Mouse (Mus musculus) CH12.LX (cell line): ENCODE results near the gene Clk4. TPM values are rescaled to one million over a fixed set of nuclear protein-coding genes. Genes with fewer than 3 reads are reported as not detected.

Experiments used
- DNase-seq: peaks from one replicate; pipeline ENCODE4 v3.0.0-alpha.2; 2013; ENCODE audit errors: extremely low read depth
- H3K27ac ChIP-seq: 2 replicates; pipeline ENCODE4 v1.5.1; 2012; ENCODE audit warnings: low read depth, mild to moderate bottlenecking, control low read depth, moderate library complexity; ENCODE audit not compliant: insufficient read depth
- H3K27me3 ChIP-seq: replicated peaks from 2 replicates; pipeline ENCODE3; 2012; ENCODE audit warnings: inconsistent platforms
- H3K36me3 ChIP-seq, 2 experiments: replicated peaks in 1 of 2; 2 replicates each; pipeline versions ENCODE3 to v1.6.1; 2012; ENCODE audit warnings: inconsistent platforms in 1 of 2, low read length in 1 of 2, mild to moderate bottlenecking in 1 of 2, mixed read lengths in 1 of 2, moderate library complexity in 1 of 2; ENCODE audit not compliant: control insufficient read depth in 1 of 2, insufficient read depth in 1 of 2
- H3K4me1 ChIP-seq, 2 experiments: 2 replicates each; pipeline ENCODE4 v1.6.1; 2012; ENCODE audit warnings: inconsistent platforms in 1 of 2, moderate library complexity in 1 of 2; ENCODE audit not compliant: insufficient read depth in 2 of 2, control insufficient read depth in 1 of 2
- H3K4me2 ChIP-seq: 2 replicates; pipeline ENCODE4 v1.6.1; 2012; ENCODE audit warnings: low read depth, mild to moderate bottlenecking, control low read depth; ENCODE audit not compliant: poor library complexity, insufficient read depth, severe bottlenecking
- H3K4me3 ChIP-seq, 3 experiments: fragments of 150-350 bp in 1 of 3; sonication (generic) in 1 of 3; replicated peaks in 1 of 3; 2 replicates each; pipeline versions ENCODE3 to v1.5.1; 2011 to 2012; ENCODE audit warnings: low read depth in 2 of 3, low read length in 2 of 3, mild to moderate bottlenecking in 2 of 3, moderate library complexity in 2 of 3, control low read depth in 1 of 3, improper control_type of control experiment in 1 of 3, inconsistent platforms in 1 of 3, mixed read lengths in 1 of 3; ENCODE audit not compliant: poor library complexity in 1 of 3
- H3K79me2 ChIP-seq: replicated peaks from 2 replicates; pipeline ENCODE4 v1.6.1; 2012; ENCODE audit warnings: mild to moderate bottlenecking, moderate library complexity; ENCODE audit not compliant: control insufficient read depth, poor library complexity, insufficient read depth, severe bottlenecking; ENCODE audit errors: extremely low read depth
- H3K9ac ChIP-seq: 2 replicates; pipeline ENCODE4 v1.6.1; 2012; ENCODE audit warnings: low read depth, mild to moderate bottlenecking, control low read depth, moderate library complexity; ENCODE audit not compliant: insufficient read depth
- H3K9me3 ChIP-seq: replicated peaks from 2 replicates; pipeline ENCODE3; 2012; ENCODE audit warnings: low read length, inconsistent platforms, mixed read lengths
- BHLHE40 ChIP-seq: IDR thresholded peaks from 2 replicates; pipeline ENCODE4 v1.6.1; 2011; ENCODE audit warnings: mild to moderate bottlenecking, low read depth, low read length, improper control_type of control experiment
- CHD1 ChIP-seq: IDR thresholded peaks from 2 replicates; pipeline ENCODE4 v1.6.1; 2012; ENCODE audit warnings: low read depth, low read length, improper control_type of control experiment, inconsistent platforms
- CHD2 ChIP-seq: IDR thresholded peaks from 2 replicates; pipeline ENCODE4 v1.6.1; 2011; ENCODE audit warnings: low read length, improper control_type of control experiment
- CTCF ChIP-seq, 2 experiments: IDR thresholded peaks in 1 of 2; conservative IDR thresholded peaks in 1 of 2; 2 replicates each; pipeline ENCODE4 v1.5.1; 2011 to 2012; ENCODE audit warnings: low read depth in 2 of 2, low read length in 2 of 2, improper control_type of control experiment in 1 of 2, inconsistent platforms in 1 of 2, mild to moderate bottlenecking in 1 of 2, moderate library complexity in 1 of 2
- E2F4 ChIP-seq: IDR thresholded peaks from 2 replicates; pipeline ENCODE4 v1.6.1; 2011; ENCODE audit warnings: low read depth, low read length, improper control_type of control experiment; ENCODE audit not compliant: insufficient replicate concordance
- ELF1 ChIP-seq: IDR thresholded peaks from 2 replicates; pipeline ENCODE4 v1.6.1; 2014; ENCODE audit warnings: low read depth, mild to moderate bottlenecking, inconsistent platforms, low read length, improper control_type of control experiment
- EP300 ChIP-seq: IDR thresholded peaks from 2 replicates; pipeline ENCODE4 v1.6.1; 2011; ENCODE audit warnings: low read length, improper control_type of control experiment
- HCFC1 ChIP-seq: IDR thresholded peaks from 2 replicates; pipeline ENCODE4 v1.6.1; 2012; ENCODE audit warnings: low read depth, mild to moderate bottlenecking, inconsistent platforms, low read length, improper control_type of control experiment
- IRF4 ChIP-seq: IDR thresholded peaks from 2 replicates; pipeline ENCODE4 v1.6.1; 2014; ENCODE audit warnings: low read depth, mild to moderate bottlenecking, inconsistent platforms, low read length, improper control_type of control experiment
- JUN ChIP-seq: IDR thresholded peaks from 2 replicates; pipeline ENCODE4 v1.6.1; 2011; ENCODE audit warnings: low read depth, mild to moderate bottlenecking, low read length, improper control_type of control experiment, moderate library complexity; ENCODE audit not compliant: insufficient read depth
- JUND ChIP-seq: conservative IDR thresholded peaks from 2 replicates; pipeline ENCODE4 v1.6.1; 2011; ENCODE audit warnings: low read depth, low read length, improper control_type of control experiment
- KAT2A ChIP-seq: IDR thresholded peaks from 2 replicates; pipeline ENCODE4 v1.6.1; 2012; ENCODE audit warnings: low read length, improper control_type of control experiment, inconsistent platforms; ENCODE audit not compliant: insufficient replicate concordance
- MAFK ChIP-seq: IDR thresholded peaks from 2 replicates; pipeline ENCODE4 v1.6.1; 2011; ENCODE audit warnings: low read length, improper control_type of control experiment; ENCODE audit not compliant: insufficient replicate concordance
- MAX ChIP-seq: IDR thresholded peaks from 2 replicates; pipeline ENCODE4 v1.6.1; 2011; ENCODE audit warnings: low read length, improper control_type of control experiment
- MXI1 ChIP-seq: IDR thresholded peaks from 2 replicates; pipeline ENCODE4 v1.6.1; 2011; ENCODE audit warnings: mild to moderate bottlenecking, low read depth, low read length, improper control_type of control experiment
- MYC ChIP-seq: IDR thresholded peaks from 2 replicates; pipeline ENCODE4 v1.6.1; 2011; ENCODE audit warnings: low read depth, mild to moderate bottlenecking, improper control_type of control experiment, low read length
- RCOR1 ChIP-seq: conservative IDR thresholded peaks from 2 replicates; pipeline ENCODE4 v1.6.1; 2012; ENCODE audit warnings: low read depth, mild to moderate bottlenecking, inconsistent platforms, low read length, improper control_type of control experiment
- SMC3 ChIP-seq: IDR thresholded peaks from 2 replicates; pipeline ENCODE4 v1.6.1; 2011; ENCODE audit warnings: low read depth, low read length, improper control_type of control experiment
- TBP ChIP-seq: conservative IDR thresholded peaks from 2 replicates; pipeline ENCODE4 v1.6.1; 2011; ENCODE audit warnings: low read depth, low read length, improper control_type of control experiment
- TCF12 ChIP-seq: IDR thresholded peaks from 2 replicates; pipeline ENCODE4 v1.6.1; 2014; ENCODE audit warnings: low read depth, mild to moderate bottlenecking, inconsistent platforms, low read length, improper control_type of control experiment
- UBTF ChIP-seq: IDR thresholded peaks from 2 replicates; pipeline ENCODE4 v1.6.1; 2012; ENCODE audit warnings: low read depth, mild to moderate bottlenecking, inconsistent platforms, low read length, improper control_type of control experiment, moderate library complexity
- ZMIZ1 ChIP-seq: IDR thresholded peaks from 2 replicates; pipeline ENCODE4 v1.6.1; 2012; ENCODE audit warnings: low read depth, mild to moderate bottlenecking, inconsistent platforms, low read length, improper control_type of control experiment
- dilution Hi-C: fragments of 300-500 bp; cut with MboI; formaldehyde crosslinking; loops from 2 replicates; pipeline ENCODE4 v1.14.3; 2020; ENCODE audit warnings: low sequenced_read_pairs; ENCODE audit not compliant: extremely low pct_unique_long_range_greater_than_20kb, extremely low pct_ligation_motif_present
- in situ Hi-C: fragments of 300-500 bp; cut with MboI; formaldehyde crosslinking; loops from 3 replicates; pipeline ENCODE4 v1.14.3; 2019; ENCODE audit warnings: low sequenced_read_pairs, low pct_ligation_motif_present, low pct_unique_long_range_greater_than_20kb, mixed read lengths
- polyA plus RNA-seq: library from polyadenylated mRNA; unstranded; fragments of >175 nt; gene quantifications from 2 replicates; pipeline ENCODE4 v1.2.1, GENCODE M21; 2012; ENCODE audit warnings: low read depth; ENCODE audit not compliant: insufficient read length
- total RNA-seq, 2 experiments: library from RNA; depleted of rRNA; stranded (reverse); fragments of 300-350 nt in 1 of 2; fragments of >200 nt in 1 of 2; gene quantifications; 2 replicates each; pipeline ENCODE4 v1.2.3; 2012 to 2014

Gene Clk4
- total and polyA plus RNA-seq, 3 experiments: 70.8 to 93.4 (median 72.2) TPM

DNA sequence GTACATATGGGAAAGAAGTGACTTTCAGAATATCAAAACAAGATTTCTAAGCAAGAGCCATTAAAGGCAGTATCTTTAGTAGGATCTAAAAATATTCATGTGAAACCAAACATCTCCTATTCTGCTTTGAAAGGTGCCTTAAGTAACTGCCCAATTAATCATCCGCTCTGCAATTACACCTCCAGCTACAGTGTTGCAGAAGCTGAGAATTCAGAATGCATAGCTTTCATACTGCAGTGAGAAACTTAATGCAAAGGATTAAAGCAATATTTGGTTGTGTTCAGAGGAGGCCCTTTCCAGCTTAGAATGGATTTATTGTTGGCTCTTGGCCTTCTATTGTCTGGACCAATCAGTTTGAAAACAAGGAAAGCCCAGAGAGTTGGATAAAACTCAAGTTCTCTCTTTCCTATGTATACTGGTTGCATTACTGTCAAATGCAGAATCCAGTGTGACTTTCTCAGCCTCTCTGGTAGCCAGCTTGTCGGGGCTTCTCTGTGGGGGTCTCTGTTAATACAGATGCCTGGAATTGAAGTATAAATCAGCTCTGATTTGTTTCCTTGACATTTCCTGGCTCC lies 32.5 kb downstream of the Clk4 start:
- Histone ChIP-seq H3K36me3 (no peaks in the 10 kb centered on the region), H3K79me2 (no peaks in the 10 kb centered on the region), H3K9me3 (peaks cover 13% of the 10 kb centered on the region), H3K9ac (no peak overlapping the region), H3K27ac (no peak overlapping the region), H3K4me3 (no peak overlapping the region), H3K4me2 (no peak overlapping the region), H3K4me1 (peaks cover 0 to 2% of the 10 kb centered on the region in 2 experiments; a peak in 2 of 4 replicates), H3K27me3 (peaks cover 67% of the 10 kb centered on the region)
- no peak for DNase-seq
- in situ Hi-C loops: loop anchor here (5.0 kb wide), 1 partner anchor 233 kb away; no protein-coding TSS in a partner anchor
- TF ChIP-seq E2F4 (no peak), JUND (no peak), EP300 (no peak), MAX (no peak)
- dilution Hi-C loops: no loop called here

- H3K27ac ChIP-seq: no peak overlapping the region
- TF ChIP-seq HCFC1: no peak
- TF ChIP-seq UBTF: no peak
- no peak for TF ChIP-seq ZMIZ1
- TF ChIP-seq SMC3: no peak
- no peak for TF ChIP-seq E2F4
- no peak for TF ChIP-seq MYC
- no peak for TF ChIP-seq ELF1
- no peak for TF ChIP-seq KAT2A
- TF ChIP-seq TBP: no peak
- no peak for TF ChIP-seq MXI1
- no peak for TF ChIP-seq MAFK
- TF ChIP-seq BHLHE40: no peak
- TF ChIP-seq CHD1: no peak
- no peak for TF ChIP-seq JUN
- no peak for TF ChIP-seq TCF12
- no peak for TF ChIP-seq MAX
- no peak for TF ChIP-seq IRF4
- no peak for TF ChIP-seq CTCF (conservative IDR thresholded peaks at IDR 0.05 in 1 of 2, IDR thresholded peaks at IDR 0.05 in 1 of 2; ENCODE audit: low read depth in 2 of 2, low read length in 2 of 2)
- TF ChIP-seq CHD2: no peak
- TF ChIP-seq RCOR1: no peak
- no peak overlapping the region for H3K4me2 ChIP-seq
- in situ Hi-C loops (no loop called here), dilution Hi-C loops (no loop called here)
- H3K4me3 ChIP-seq: no peak overlapping the region
- peaks cover 77% of the 10 kb centered on the region for H3K27me3 ChIP-seq
- H3K36me3 ChIP-seq: no peaks in the 10 kb centered on the region
- DNase-seq: no peak
- H3K9me3 ChIP-seq: peaks cover 13% of the 10 kb centered on the region
- no peaks in the 10 kb centered on the region for H3K4me1 ChIP-seq
- H3K9ac ChIP-seq: no peak overlapping the region
- H3K79me2 ChIP-seq: no peaks in the 10 kb centered on the region
These were observed 34.2 kb downstream of the Clk4 start for GRCm38 (mm10) chr11:51295742-51296141.
